Mouse (Mus musculus): ENCODE results near the gene Arhgef7. TPM values are rescaled to one million over a fixed set of nuclear protein-coding genes. Genes with fewer than 3 reads are reported as not detected.
A peak's percentile ranks its signal among the peaks of the same experiment; 100 is the strongest.

The Arhgef7 gene
- polyA plus RNA-seq, 1 experiment from 2014 or later: 87.6 TPM

DNA sequence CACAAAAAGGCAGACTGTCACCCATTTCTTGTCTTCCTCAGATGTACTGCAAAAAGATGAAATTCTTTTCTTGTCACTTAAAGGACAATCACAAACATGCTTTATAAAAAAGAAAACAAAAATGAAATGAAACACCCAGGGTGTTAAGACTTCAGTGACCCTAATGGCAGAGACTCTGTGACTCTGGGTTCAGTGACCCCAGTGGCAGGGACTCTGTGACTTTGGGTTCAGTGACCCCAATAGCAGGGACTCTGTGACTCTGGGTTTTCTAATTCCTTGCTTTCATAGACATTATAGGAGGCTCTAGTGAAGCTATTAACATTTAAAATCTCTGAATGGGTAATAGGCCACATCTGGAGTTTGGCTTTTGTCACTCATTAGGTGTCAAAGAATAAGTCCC is 27.2 kb downstream of the Arhgef7 start:
- no peak overlapping the region for H3K4me3 ChIP-seq
- peaks cover 26% of the 10 kb centered on the region for H3K4me1 ChIP-seq
- H3K9me3 ChIP-seq: no peaks in the 10 kb centered on the region
- no peaks in the 10 kb centered on the region for H3K36me3 ChIP-seq (replicated peaks)
- H3K27me3 ChIP-seq (replicated peaks): no peaks in the 10 kb centered on the region
- no peak overlapping the region for H3K27ac ChIP-seq
- H3K9ac ChIP-seq: no peak overlapping the region
- ATAC-seq (replicated peaks): no peak
- H3K4me2 ChIP-seq: no peak overlapping the region

GRCm38 (mm10) chr8:11755873-11756272 is 28.4 kb downstream of the Arhgef7 start:
- H3K27me3 ChIP-seq (replicated peaks): no peaks in the 10 kb centered on the region
- ATAC-seq (replicated peaks): no peak
- 18% methylated on average over 5 of the region's 5 CpGs for WGBS

GRCm38 (mm10) chr8:11757568-11758481 is 30.3 kb downstream of the Arhgef7 start:
- Histone ChIP-seq H3K9ac (peak overlapping the region; percentile 94), H3K27ac (peak overlapping the region; percentile 82), H3K4me2 (peak overlapping the region; percentile 96), H3K27me3 (replicated peaks) (no peaks in the 10 kb centered on the region), H3K9me3 (no peaks in the 10 kb centered on the region), H3K4me3 (peak overlapping the region; percentile 89), H3K36me3 (replicated peaks) (no peaks in the 10 kb centered on the region), H3K4me1 (peaks cover 28% of the 10 kb centered on the region)
- ATAC-seq (replicated peaks): peak; percentile 95
- 2% methylated on average over 59 of the region's 59 CpGs for WGBS

More at GRCm38 (mm10) chr8:11755873-11756272, 28.4 kb downstream of the Arhgef7 start:
- no peaks in the 10 kb centered on the region for H3K36me3 ChIP-seq (replicated peaks)
- no peak overlapping the region for H3K4me2 ChIP-seq
- peaks cover 28% of the 10 kb centered on the region for H3K4me1 ChIP-seq
- no peak overlapping the region for H3K27ac ChIP-seq
- H3K9ac ChIP-seq: no peak overlapping the region
- H3K9me3 ChIP-seq: no peaks in the 10 kb centered on the region
- H3K4me3 ChIP-seq: no peak overlapping the region

GRCm38 (mm10) chr8:11758482-11759281 is 31.2 kb downstream of the Arhgef7 start:
- Histone ChIP-seq H3K9me3 (no peaks in the 10 kb centered on the region), H3K4me1 (peaks cover 28% of the 10 kb centered on the region), H3K27me3 (replicated peaks) (no peaks in the 10 kb centered on the region), H3K27ac (peak overlapping the region; percentile 82), H3K4me3 (peak overlapping the region; percentile 89), H3K36me3 (replicated peaks) (no peaks in the 10 kb centered on the region), H3K4me2 (peak overlapping the region; percentile 96), H3K9ac (peak overlapping the region; percentile 94)
- ATAC-seq (replicated peaks): peak; percentile 30
- 2% methylated on average over 46 of the region's 53 CpGs for WGBS

- ATAC-seq (replicated peaks): no peak
- H3K4me1 ChIP-seq: peaks cover 28% of the 10 kb centered on the region
- H3K9me3 ChIP-seq: no peaks in the 10 kb centered on the region
- no peak overlapping the region for H3K27ac ChIP-seq
- WGBS: 91% methylated on average over 6 of the region's 6 CpGs
- no peak overlapping the region for H3K4me3 ChIP-seq
- H3K4me2 ChIP-seq: no peak overlapping the region
- no peak overlapping the region for H3K9ac ChIP-seq
- H3K27me3 ChIP-seq (replicated peaks): no peaks in the 10 kb centered on the region
- no peaks in the 10 kb centered on the region for H3K36me3 ChIP-seq (replicated peaks)
These were observed 34.0 kb downstream of the Arhgef7 start for GRCm38 (mm10) chr8:11761551-11761950.

- H3K36me3 ChIP-seq (replicated peaks): no peaks in the 10 kb centered on the region
- H3K9ac ChIP-seq: no peak overlapping the region
- peaks cover 24% of the 10 kb centered on the region for H3K4me1 ChIP-seq
- 91% methylated on average over 5 of the region's 5 CpGs for WGBS
- no peak overlapping the region for H3K4me3 ChIP-seq
- H3K4me2 ChIP-seq: no peak overlapping the region
- no peaks in the 10 kb centered on the region for H3K27me3 ChIP-seq (replicated peaks)
- no peak overlapping the region for H3K27ac ChIP-seq
- H3K9me3 ChIP-seq: no peaks in the 10 kb centered on the region
- no peak for ATAC-seq (replicated peaks)
These were observed 34.5 kb downstream of the Arhgef7 start for GRCm38 (mm10) chr8:11762048-11762447.

- no peak overlapping the region for H3K4me2 ChIP-seq
- no peaks in the 10 kb centered on the region for H3K27me3 ChIP-seq (replicated peaks)
- 97% methylated on average over 7 of the region's 7 CpGs for WGBS
- no peak overlapping the region for H3K27ac ChIP-seq
- no peak overlapping the region for H3K9ac ChIP-seq
- H3K9me3 ChIP-seq: no peaks in the 10 kb centered on the region
- H3K4me1 ChIP-seq: peaks cover 16% of the 10 kb centered on the region
- no peak overlapping the region for H3K4me3 ChIP-seq
- no peaks in the 10 kb centered on the region for H3K36me3 ChIP-seq (replicated peaks)
- no peak for ATAC-seq (replicated peaks)
These were observed 35.3 kb downstream of the Arhgef7 start for GRCm38 (mm10) chr8:11762821-11763220.

DNA sequence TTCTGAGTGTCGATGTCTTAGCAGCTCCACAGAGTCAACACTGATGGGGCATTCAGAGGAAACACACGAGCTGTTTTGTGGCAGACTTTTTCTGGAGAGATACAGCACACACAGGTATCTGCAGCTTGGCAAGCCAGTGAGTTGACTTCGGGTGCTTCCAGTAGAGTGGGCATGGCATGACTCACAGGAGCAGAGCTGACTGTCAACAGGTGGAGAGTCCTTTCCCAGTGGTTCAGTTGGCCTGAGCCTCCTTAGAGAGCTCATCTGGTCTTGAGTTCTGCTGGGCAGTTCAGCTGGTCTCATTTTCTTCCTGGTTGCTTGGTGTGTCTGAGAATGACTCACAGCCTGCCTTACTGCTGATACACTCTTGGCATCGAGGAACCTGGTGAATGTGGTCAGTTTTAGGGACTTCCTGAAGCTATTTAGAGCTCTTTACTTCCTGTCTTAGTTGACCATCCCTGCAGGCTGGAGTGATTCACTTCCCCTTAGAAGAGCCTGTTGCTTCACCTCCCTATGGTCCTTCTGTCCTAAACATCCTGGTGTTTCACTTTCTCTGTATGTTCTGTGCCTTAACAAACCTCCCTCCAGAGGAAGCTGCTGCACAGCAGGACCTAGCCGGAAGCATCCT is 39.8 kb downstream of the Arhgef7 start:
- 90% methylated on average over 5 of the region's 5 CpGs for WGBS
- Histone ChIP-seq H3K27me3 (replicated peaks) (no peaks in the 10 kb centered on the region), H3K4me3 (no peak overlapping the region), H3K27ac (no peak overlapping the region), H3K36me3 (replicated peaks) (no peaks in the 10 kb centered on the region), H3K4me2 (no peak overlapping the region), H3K4me1 (peaks cover 15% of the 10 kb centered on the region), H3K9me3 (no peaks in the 10 kb centered on the region), H3K9ac (no peak overlapping the region)
- no peak for ATAC-seq (replicated peaks)

- Histone ChIP-seq H3K4me1 (peaks cover 28% of the 10 kb centered on the region), H3K27me3 (replicated peaks) (no peaks in the 10 kb centered on the region), H3K9me3 (no peaks in the 10 kb centered on the region), H3K9ac (no peak overlapping the region), H3K36me3 (replicated peaks) (no peaks in the 10 kb centered on the region), H3K27ac (no peak overlapping the region), H3K4me3 (no peak overlapping the region), H3K4me2 (no peak overlapping the region)
- no peak for ATAC-seq (replicated peaks)
- 91% methylated on average over 6 of the region's 6 CpGs for WGBS
These were observed 42.5 kb downstream of the Arhgef7 start for GRCm38 (mm10) chr8:11770001-11770400.

DNA sequence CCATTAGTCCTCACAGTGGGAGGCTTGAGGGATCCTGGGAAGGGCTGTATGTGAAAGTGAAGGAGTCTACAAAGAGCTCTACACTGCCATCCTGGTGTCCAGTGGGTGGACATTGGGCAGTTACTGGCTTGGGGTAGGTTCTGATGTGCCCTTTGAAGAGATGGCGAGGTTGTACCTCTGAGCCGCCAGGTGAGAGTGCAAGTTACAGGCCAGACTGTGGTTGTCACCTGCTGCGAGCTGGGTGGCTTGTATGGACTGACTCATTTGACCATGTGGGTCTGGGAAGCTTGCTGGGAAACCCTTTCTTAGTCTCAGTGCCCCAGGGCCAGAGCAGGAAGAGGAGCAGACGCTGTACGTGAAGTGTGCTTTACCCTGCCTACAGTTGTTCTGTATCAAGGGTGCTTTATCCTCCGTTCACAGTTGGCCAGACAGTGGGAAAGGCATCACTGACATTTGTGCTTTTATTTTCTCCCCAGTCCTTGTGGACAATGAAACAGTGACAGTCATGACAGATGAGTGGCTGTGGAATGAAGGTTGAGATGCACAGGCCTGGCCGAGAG is 43.1 kb downstream of the Arhgef7 start:
- 79% methylated on average over 7 of the region's 7 CpGs for WGBS
- Histone ChIP-seq H3K4me1 (peaks cover 33% of the 10 kb centered on the region), H3K27me3 (replicated peaks) (no peaks in the 10 kb centered on the region), H3K9ac (no peak overlapping the region), H3K4me2 (no peak overlapping the region), H3K4me3 (no peak overlapping the region), H3K9me3 (no peaks in the 10 kb centered on the region), H3K36me3 (replicated peaks) (no peaks in the 10 kb centered on the region), H3K27ac (no peak overlapping the region)
- no peak for ATAC-seq (replicated peaks)

GRCm38 (mm10) chr8:11771608-11772007 is 44.1 kb downstream of the Arhgef7 start:
- Histone ChIP-seq H3K4me1 (peaks cover 33% of the 10 kb centered on the region), H3K9me3 (no peaks in the 10 kb centered on the region), H3K27me3 (replicated peaks) (no peaks in the 10 kb centered on the region), H3K9ac (no peak overlapping the region), H3K36me3 (replicated peaks) (no peaks in the 10 kb centered on the region), H3K27ac (no peak overlapping the region), H3K4me3 (no peak overlapping the region), H3K4me2 (no peak overlapping the region)
- 91% methylated on average over 5 of the region's 5 CpGs for WGBS
- ATAC-seq (replicated peaks): no peak
